Mouse (Mus musculus) lung, embryonic 16.5 days (tissue): ENCODE data around the gene Nkiras2. TPM values are rescaled to one million over a fixed set of nuclear protein-coding genes. Genes with fewer than 3 reads are reported as not detected.
A peak's percentile ranks its signal among the peaks of the same experiment; 100 is the strongest.
"Not testable (repeated sequence)": the region's sequence is repeated elsewhere in the genome, so short reads cannot be mapped to it uniquely, and the experiment has no call there.

Experiments used
- ATAC-seq: fragments of 200-750 bp; cut with Nextera tagmentation; 2 replicates; pipeline ENCODE4 v1.8.0; 2017; ENCODE audit warnings: low read depth, mild to moderate bottlenecking, moderate library complexity
- H3K27ac ChIP-seq: fragments of 300-500 bp; sonication (generic); 2 replicates; pipeline ENCODE4 v1.5.1; 2014; ENCODE audit warnings: mild to moderate bottlenecking, control low read depth, low read length
- H3K27me3 ChIP-seq: fragments of 300-500 bp; sonication (generic); 2 replicates; pipeline ENCODE4 v1.6.1; 2014; ENCODE audit warnings: low read depth, low read length, mixed read lengths; ENCODE audit not compliant: control insufficient read depth, insufficient read depth
- H3K36me3 ChIP-seq: fragments of 300-500 bp; sonication (generic); 2 replicates; pipeline ENCODE4 v1.6.1; 2014; ENCODE audit warnings: low read length; ENCODE audit not compliant: control insufficient read depth, insufficient read depth
- H3K4me1 ChIP-seq: fragments of 300-500 bp; sonication (generic); replicated peaks from 2 replicates; pipeline ENCODE4 v1.6.1; 2014; ENCODE audit warnings: low read length, mixed read lengths; ENCODE audit not compliant: control insufficient read depth, insufficient read depth
- H3K4me2 ChIP-seq: fragments of 300-500 bp; sonication (generic); 2 replicates; pipeline ENCODE4 v1.6.1; 2014; ENCODE audit warnings: low read depth, low read length, control low read depth
- H3K4me3 ChIP-seq: fragments of 300-500 bp; sonication (generic); 2 replicates; pipeline ENCODE4 v1.5.1; 2014; ENCODE audit warnings: mild to moderate bottlenecking, low read length, control low read depth
- H3K9ac ChIP-seq: fragments of 300-500 bp; sonication (generic); 2 replicates; pipeline ENCODE4 v1.6.1; 2014; ENCODE audit warnings: low read length, control low read depth
- H3K9me3 ChIP-seq: fragments of 300-500 bp; sonication (generic); 2 replicates; pipeline ENCODE4 v1.6.1; 2016; ENCODE audit warnings: low read length; ENCODE audit not compliant: control insufficient read depth
- WGBS: fragments of 180-500 bp; shearing (Covaris S2); extraction: QIAGEN DNeasy Blood & Tissue Kit; methylation state at CpG from one replicate; pipeline ENCODE4 v1.1.7; 2014; 5-methylcytosine and 5-hydroxymethylcytosine counted together
- polyA plus RNA-seq: library from polyadenylated mRNA; unstranded; fragments of >200 nt; fragmentation: Nextera tagmentation; extraction: Ambion mirVana; gene quantifications from 2 replicates; pipeline ENCODE4 v1.2.1, GENCODE M21; 2015

Nkiras2 gene
- polyA plus RNA-seq, 1 experiment from 2014 or later = 58.3 TPM

- Histone ChIP-seq H3K4me2 (no peak overlapping the region), H3K36me3 (no peaks in the 10 kb centered on the region), H3K9ac (no peak overlapping the region), H3K4me3 (no peak overlapping the region), H3K27me3 (no peaks in the 10 kb centered on the region), H3K4me1 (peaks cover 12% of the 10 kb centered on the region), H3K27ac (no peak overlapping the region), H3K9me3 (no peaks in the 10 kb centered on the region)
- no peak for ATAC-seq
- WGBS = 88% methylated on average over 6 of the region's 6 CpGs
Observed at GRCm38 (mm10) chr11:100607121-100607520, 11.9 kb upstream of the Nkiras2 start.

- no peaks in the 10 kb centered on the region for H3K9me3 ChIP-seq
- no peak for ATAC-seq
Observed at GRCm38 (mm10) chr11:100608796-100609195, 10.2 kb upstream of the Nkiras2 start.

DNA sequence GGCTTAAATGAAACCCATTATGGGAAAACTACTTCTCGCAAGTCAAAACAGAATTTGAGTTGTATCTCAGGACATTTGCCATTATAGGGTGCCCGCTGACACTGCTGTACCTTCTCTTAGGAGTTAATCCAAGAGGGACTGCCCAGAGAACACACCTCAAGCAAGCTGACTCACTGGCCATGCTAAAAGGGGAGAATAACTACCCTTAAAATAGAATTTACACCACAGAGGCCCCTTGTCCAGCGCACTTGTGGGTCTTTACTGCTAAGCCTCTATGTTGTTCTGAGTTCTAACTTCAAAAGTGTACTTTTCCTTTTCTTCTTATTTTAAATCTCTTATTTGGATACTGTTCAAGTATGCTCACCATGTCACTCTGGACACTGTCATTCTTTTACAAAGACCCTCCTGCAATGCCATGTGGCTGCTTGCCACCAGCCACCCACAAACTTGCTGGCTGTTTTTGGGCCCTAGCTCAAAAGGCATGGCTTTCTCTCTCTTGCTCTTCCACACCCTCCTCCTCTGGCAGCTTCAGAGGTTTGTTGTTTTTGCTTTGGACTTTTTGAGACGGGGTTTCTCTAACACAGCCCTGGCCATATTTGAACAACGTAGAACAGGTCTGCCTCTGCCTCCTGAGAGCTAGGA lies 9.6 kb upstream of the Nkiras2 start:
- no peak overlapping the region for H3K4me3 ChIP-seq
- no peak overlapping the region for H3K4me2 ChIP-seq
- H3K27ac ChIP-seq = 0 out of 2 replicates have a peak overlapping the region, but pooled peaks have one; percentile 20
- no peaks in the 10 kb centered on the region for H3K27me3 ChIP-seq
- H3K36me3 ChIP-seq = no peaks in the 10 kb centered on the region
- no peaks in the 10 kb centered on the region for H3K9me3 ChIP-seq
- 83% methylated on average over 5 of the region's 5 CpGs for WGBS
- H3K4me1 ChIP-seq = peaks cover 14% of the 10 kb centered on the region
- no peak for ATAC-seq
- H3K9ac ChIP-seq = peak overlapping the region; percentile 14; the same call in 1 of the 2 replicates

More at GRCm38 (mm10) chr11:100608796-100609195, 10.2 kb upstream of the Nkiras2 start:
- no peak overlapping the region for H3K4me3 ChIP-seq
- no peaks in the 10 kb centered on the region for H3K36me3 ChIP-seq
- H3K9ac ChIP-seq = no peak overlapping the region
- peak overlapping the region; percentile 12; the same call in 1 of the 2 replicates for H3K27ac ChIP-seq
- no peaks in the 10 kb centered on the region for H3K27me3 ChIP-seq
- WGBS = 58% methylated on average over 4 of the region's 4 CpGs
- no peak overlapping the region for H3K4me2 ChIP-seq
- H3K4me1 ChIP-seq = peaks cover 14% of the 10 kb centered on the region

DNA sequence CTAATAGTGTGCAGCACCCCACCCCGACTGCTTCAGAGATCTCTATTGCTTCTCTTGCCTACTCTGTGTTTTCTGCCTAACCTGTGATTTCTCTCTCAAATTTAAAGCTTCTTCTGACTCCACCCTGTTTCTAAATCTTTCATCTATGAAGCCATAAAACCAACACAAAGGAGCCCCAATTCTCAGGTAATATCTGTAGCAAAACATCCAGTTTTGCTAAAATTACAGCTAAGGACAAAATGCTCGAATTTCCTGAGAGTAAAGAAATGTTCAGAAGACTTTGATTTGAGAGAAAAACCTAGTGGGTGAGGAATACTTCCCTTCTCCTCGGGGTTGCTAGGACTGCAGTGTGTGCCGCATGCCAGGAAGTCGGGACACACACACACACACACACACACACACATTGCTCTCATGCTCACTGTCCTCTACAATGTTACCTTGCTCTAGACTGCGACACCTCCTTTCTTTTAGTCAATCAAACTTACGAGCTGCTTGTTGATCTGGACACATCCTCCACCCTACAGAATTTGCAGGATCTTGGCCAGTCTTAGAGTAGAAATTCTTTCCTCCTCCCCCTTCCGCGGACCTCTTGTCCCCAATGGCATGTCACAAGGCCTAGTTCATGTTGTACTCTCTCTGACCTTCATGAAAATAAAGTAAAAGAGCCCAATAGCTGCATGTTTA lies 8.9 kb upstream of the Nkiras2 start:
- Histone ChIP-seq H3K36me3 (no peaks in the 10 kb centered on the region), H3K9ac (peak overlapping the region; percentile 14; the same call in 1 of the 2 replicates), H3K27me3 (no peaks in the 10 kb centered on the region), H3K27ac (0 out of 2 replicates have a peak overlapping the region, but pooled peaks have one; percentile 20), H3K4me3 (no peak overlapping the region), H3K4me2 (no peak overlapping the region), H3K4me1 (peaks cover 14% of the 10 kb centered on the region), H3K9me3 (no peaks in the 10 kb centered on the region)
- 66% methylated on average over 9 of the region's 9 CpGs for WGBS
- no peak for ATAC-seq

DNA sequence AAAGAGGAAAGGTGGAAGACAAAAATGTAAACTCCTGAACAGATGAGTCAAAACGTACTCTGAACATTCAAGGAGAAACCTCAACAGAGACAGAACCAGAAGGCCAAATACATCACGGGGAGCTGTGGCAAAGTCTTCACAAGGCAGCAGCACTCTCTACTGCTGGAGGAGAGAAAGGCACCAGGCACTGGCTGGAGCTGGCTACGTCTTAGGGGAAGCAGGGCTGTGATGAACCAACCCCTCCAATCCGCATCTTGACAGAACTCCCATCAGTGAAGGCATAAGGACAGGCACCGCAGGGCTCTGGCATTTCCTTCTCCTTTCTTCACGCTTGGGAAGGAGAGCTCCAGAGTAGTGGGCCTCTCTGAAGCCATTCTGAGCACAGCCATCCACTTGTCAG lies 7.4 kb upstream of the Nkiras2 start:
- H3K4me1 ChIP-seq = peaks cover 14% of the 10 kb centered on the region
- no peaks in the 10 kb centered on the region for H3K36me3 ChIP-seq
- H3K4me2 ChIP-seq = no peak overlapping the region
- H3K27ac ChIP-seq = no peak overlapping the region
- H3K9ac ChIP-seq = no peak overlapping the region
- no peak overlapping the region for H3K4me3 ChIP-seq
- 86% methylated on average over 6 of the region's 6 CpGs for WGBS
- no peaks in the 10 kb centered on the region for H3K27me3 ChIP-seq
- H3K9me3 ChIP-seq = no peaks in the 10 kb centered on the region
- no peak for ATAC-seq

DNA sequence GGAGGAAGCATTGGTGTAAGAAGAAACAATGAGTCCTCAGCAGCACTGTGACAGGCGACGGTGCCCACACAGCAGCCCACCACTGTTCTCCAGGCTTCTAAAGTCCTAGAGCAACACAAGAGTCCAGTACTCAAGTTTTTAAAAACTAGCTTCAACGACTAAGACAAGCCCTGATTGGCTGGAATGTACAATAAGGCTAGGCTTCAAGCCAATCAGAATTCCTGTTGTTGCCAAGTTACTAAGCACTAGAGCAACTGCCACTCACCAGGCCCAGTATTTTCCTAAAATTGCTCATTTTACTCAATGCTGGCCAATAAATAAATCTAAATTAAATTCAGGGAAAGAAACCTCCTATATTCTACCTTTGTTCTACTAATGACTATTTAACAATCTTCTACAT lies 5.8 kb upstream of the Nkiras2 start:
- H3K4me1 ChIP-seq = peaks cover 21% of the 10 kb centered on the region
- no peak overlapping the region; the same call in 1 of the 2 replicates for H3K4me2 ChIP-seq
- ATAC-seq = no peak; the same call in 1 of the 2 replicates
- H3K9me3 ChIP-seq = no peaks in the 10 kb centered on the region
- H3K27ac ChIP-seq = no peak overlapping the region
- 76% methylated on average over 3 of the region's 3 CpGs for WGBS
- H3K4me3 ChIP-seq = 0 out of 2 replicates have a peak overlapping the region, but pooled peaks have one; percentile 3
- no peaks in the 10 kb centered on the region for H3K36me3 ChIP-seq
- H3K9ac ChIP-seq = no peak overlapping the region
- H3K27me3 ChIP-seq = no peaks in the 10 kb centered on the region

- H3K27me3 ChIP-seq = no peaks in the 10 kb centered on the region
- H3K27ac ChIP-seq = no peak overlapping the region
- H3K9ac ChIP-seq = no peak overlapping the region
- peaks cover 15% of the 10 kb centered on the region for H3K4me1 ChIP-seq
- no peaks in the 10 kb centered on the region for H3K36me3 ChIP-seq
- 89% methylated on average over 5 of the region's 5 CpGs for WGBS
- no peak overlapping the region for H3K4me3 ChIP-seq
- no peak for ATAC-seq
- H3K9me3 ChIP-seq = no peaks in the 10 kb centered on the region
- H3K4me2 ChIP-seq = no peak overlapping the region
Observed at GRCm38 (mm10) chr11:100616332-100616731, 2.7 kb upstream of the Nkiras2 start.

GRCm38 (mm10) chr11:100616836-100617235 lies 2.2 kb upstream of the Nkiras2 start:
- H3K4me1 ChIP-seq = peaks cover 15% of the 10 kb centered on the region
- not testable (repeated sequence) for H3K4me2 ChIP-seq, ATAC-seq, H3K27me3 ChIP-seq, H3K9ac ChIP-seq, H3K9me3 ChIP-seq, H3K27ac ChIP-seq, H3K4me3 ChIP-seq, H3K36me3 ChIP-seq
- WGBS = 88% methylated on average over 7 of the region's 7 CpGs

- no peaks in the 10 kb centered on the region for H3K27me3 ChIP-seq
- WGBS = 91% methylated on average over 4 of the region's 4 CpGs
Observed at GRCm38 (mm10) chr11:100617480-100617879, 1.6 kb upstream of the Nkiras2 start.

More at GRCm38 (mm10) chr11:100617480-100617879, 1.6 kb upstream of the Nkiras2 start:
- Histone ChIP-seq H3K9me3 (no peaks in the 10 kb centered on the region), H3K36me3 (no peaks in the 10 kb centered on the region), H3K4me3 (no peak overlapping the region), H3K4me1 (peaks cover 15% of the 10 kb centered on the region), H3K27ac (no peak overlapping the region), H3K9ac (0 out of 2 replicates have a peak overlapping the region, but pooled peaks have one; percentile 19), H3K4me2 (no peak overlapping the region; the same call in 1 of the 2 replicates)
- no peak for ATAC-seq
